Mouse (Mus musculus): Measurements from ENCODE around the gene Ano8. TPM values are rescaled to one million over a fixed set of nuclear protein-coding genes. Genes with fewer than 3 reads are reported as not detected.

Ano8 gene
- polyA plus RNA-seq, 1 experiment from 2014 or later: 9.6 TPM

DNA sequence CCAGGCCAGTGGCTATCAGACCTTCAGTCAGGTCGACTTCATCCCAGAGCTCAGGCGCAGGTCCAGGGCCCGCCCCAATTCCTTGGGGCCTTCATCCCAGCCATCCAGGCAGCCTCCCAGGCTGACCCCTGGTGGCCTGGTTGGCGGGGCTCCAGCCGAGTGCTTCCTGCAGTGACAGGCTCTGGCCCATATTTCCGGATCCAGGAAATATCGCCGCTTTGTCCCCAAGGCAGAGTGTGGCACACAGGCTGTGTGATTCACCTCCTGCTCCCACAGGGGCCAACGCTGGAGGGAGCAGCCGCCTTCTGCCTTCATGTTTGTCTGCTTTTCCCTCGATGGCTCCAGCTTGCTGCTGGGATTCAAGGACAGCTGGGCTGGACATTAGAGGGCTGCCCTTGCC is 10.7 kb upstream of the Ano8 start:
- ATAC-seq (replicated peaks): no peak
- Histone ChIP-seq H3K36me3 (replicated peaks) (no peaks in the 10 kb centered on the region; the same call in 1 of the 2 replicates), H3K4me3 (no peak overlapping the region), H3K9ac (no peak overlapping the region), H3K27ac (no peak overlapping the region), H3K9me3 (no peaks in the 10 kb centered on the region), H3K4me2 (no peak overlapping the region), H3K27me3 (replicated peaks) (0 out of 2 replicates have a peak, but pooled peaks cover 3% of the 10 kb centered on the region), H3K4me1 (no peaks in the 10 kb centered on the region)
- WGBS: 54% methylated on average over 11 of the region's 11 CpGs

DNA sequence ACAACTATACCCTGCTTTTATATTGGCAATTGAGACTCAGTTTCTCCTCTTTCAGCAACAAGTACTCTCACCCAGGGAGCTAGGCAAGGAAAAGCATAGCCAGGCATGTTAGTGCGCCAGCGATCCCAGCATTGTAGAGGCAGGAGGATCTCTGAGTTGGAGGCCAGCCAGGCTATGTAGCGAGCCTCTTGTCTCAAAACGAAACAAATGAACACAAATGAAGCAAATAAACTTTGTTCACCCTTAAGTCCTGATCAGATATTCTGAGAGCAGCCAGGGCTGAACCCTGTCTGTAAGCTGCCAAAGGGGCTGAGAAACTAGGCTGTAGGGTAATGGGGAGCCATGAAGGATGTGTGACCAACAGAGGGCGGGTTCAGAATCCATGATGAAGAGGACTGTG is 10.0 kb upstream of the Ano8 start:
- no peaks in the 10 kb centered on the region for H3K9me3 ChIP-seq
- no peak overlapping the region for H3K4me3 ChIP-seq
- WGBS: 92% methylated on average over 5 of the region's 5 CpGs
- H3K4me2 ChIP-seq: no peak overlapping the region
- H3K27ac ChIP-seq: no peak overlapping the region
- no peaks in the 10 kb centered on the region for H3K4me1 ChIP-seq
- ATAC-seq (replicated peaks): no peak
- H3K27me3 ChIP-seq (replicated peaks): 0 out of 2 replicates have a peak, but pooled peaks cover 3% of the 10 kb centered on the region
- H3K36me3 ChIP-seq (replicated peaks): no peaks in the 10 kb centered on the region; the same call in 1 of the 2 replicates
- no peak overlapping the region for H3K9ac ChIP-seq

DNA sequence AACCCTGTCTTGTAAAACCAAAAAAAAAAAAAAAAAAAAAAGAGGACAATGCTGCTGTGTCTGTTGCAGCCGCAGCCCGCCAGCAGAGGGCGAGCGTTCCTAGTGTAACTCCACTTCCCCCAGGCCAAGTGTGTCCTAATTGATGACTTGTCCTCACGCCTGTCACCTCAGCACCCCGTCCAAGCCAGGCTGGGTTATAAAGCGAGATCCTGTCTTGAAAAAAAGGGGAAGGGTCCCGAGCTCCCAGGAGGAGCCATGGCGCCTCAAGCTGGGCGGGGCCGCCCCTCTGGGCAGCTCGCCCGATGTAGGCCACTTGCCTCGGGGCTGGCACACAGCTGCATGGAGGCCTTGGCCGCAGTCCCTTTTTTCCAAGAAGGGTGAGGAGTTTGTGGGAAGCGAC is 9.3 kb upstream of the Ano8 start:
- H3K36me3 ChIP-seq (replicated peaks): no peaks in the 10 kb centered on the region; the same call in 1 of the 2 replicates
- H3K4me1 ChIP-seq: peaks cover 2% of the 10 kb centered on the region
- ATAC-seq (replicated peaks): peak; percentile 38
- 26% methylated on average over 16 of the region's 16 CpGs for WGBS
- no peak overlapping the region for H3K4me3 ChIP-seq
- no peaks in the 10 kb centered on the region for H3K9me3 ChIP-seq
- no peak overlapping the region for H3K9ac ChIP-seq
- 0 out of 2 replicates have a peak, but pooled peaks cover 3% of the 10 kb centered on the region for H3K27me3 ChIP-seq (replicated peaks)
- H3K27ac ChIP-seq: no peak overlapping the region
- no peak overlapping the region for H3K4me2 ChIP-seq

DNA sequence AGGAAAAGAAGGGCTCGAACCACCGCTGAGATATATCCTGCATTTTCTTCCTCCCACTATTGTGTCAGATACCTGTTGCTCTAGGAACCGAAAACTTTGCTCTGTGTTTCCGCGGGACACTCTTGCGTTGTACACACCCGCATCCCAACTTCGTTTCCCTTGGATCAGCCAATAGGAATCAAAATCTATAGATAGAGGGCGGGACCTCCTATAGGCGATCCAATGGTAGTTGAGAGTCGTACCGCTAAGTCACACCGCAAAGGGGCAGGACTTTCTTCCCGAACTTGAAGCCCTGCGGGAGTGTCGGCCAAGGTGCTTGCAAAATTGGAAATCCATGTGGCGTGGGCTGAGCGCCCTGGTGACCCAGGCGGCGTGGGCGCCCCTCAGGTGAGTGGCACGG is 2.7 kb upstream of the Ano8 start:
- Histone ChIP-seq H3K4me3 (peak overlapping the region; percentile 68), H3K4me1 (peaks cover 54% of the 10 kb centered on the region), H3K4me2 (peak overlapping the region; percentile 100), H3K9me3 (no peaks in the 10 kb centered on the region), H3K27me3 (replicated peaks) (no peaks in the 10 kb centered on the region), H3K9ac (peak overlapping the region; percentile 71), H3K27ac (peak overlapping the region; percentile 73), H3K36me3 (replicated peaks) (peaks cover 6% of the 10 kb centered on the region; the same call in 1 of the 2 replicates)
- under 1% methylated on average over 22 of the region's 22 CpGs for WGBS
- peak; percentile 82 for ATAC-seq (replicated peaks)

DNA sequence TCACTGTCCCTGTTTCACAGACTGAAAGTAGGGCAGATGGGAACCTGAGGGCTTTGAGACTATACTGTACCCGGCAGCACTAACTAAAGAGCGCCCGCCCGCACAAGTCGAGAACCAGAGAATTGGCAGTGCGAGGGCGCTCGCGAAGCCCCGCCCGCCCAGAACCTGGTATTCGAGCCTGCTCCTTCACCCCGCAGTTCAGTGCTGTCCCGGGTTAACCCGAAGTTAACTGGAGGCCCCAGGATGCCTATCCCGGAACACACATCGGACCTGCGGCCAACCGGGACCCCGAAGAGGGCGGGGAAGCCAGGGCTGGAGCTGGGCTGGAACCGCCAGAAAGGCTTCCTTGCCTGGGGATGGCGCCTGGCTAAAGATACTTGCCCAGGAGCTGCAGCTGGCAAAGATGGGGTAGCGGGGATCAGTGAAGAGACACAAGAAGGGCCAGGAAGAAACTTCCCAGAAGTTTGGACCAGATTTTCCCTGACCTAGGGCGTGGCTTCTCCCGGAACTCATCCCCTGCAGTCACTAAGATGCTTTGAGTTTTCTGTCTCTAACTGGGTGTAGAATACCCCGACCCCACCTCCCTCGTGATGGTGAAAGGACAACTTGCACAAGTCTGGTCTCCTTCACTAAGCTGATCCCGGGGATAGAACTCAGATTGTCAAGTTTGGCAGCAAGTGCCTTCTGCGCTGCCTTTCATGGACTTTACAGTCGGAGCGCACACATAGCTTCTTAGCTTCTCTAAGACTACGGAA is 2.1 kb upstream of the Ano8 start, which contains the start of gene Gtpbp3:
Gtpbp3 (plus strand) TSS at position 413 of the 755 bp plus-strand sequence.
- Histone ChIP-seq H3K4me2 (peak within 1 kb of the TSS; percentile 100), H3K4me3 (peak within 1 kb of the TSS; percentile 68), H3K36me3 (replicated peaks) (0 out of 2 replicates have a peak, but pooled peaks cover 6% of the 10 kb centered on the region), H3K4me1 (peaks cover 57% of the 10 kb centered on the region), H3K9ac (peak within 1 kb of the TSS; percentile 71), H3K27me3 (replicated peaks) (no peaks in the 10 kb centered on the region), H3K27ac (peak within 1 kb of the TSS; percentile 73), H3K9me3 (no peaks in the 10 kb centered on the region)
- peak; percentile 25 for ATAC-seq (replicated peaks)
- under 1% methylated on average over 33 of the region's 33 CpGs for WGBS

DNA sequence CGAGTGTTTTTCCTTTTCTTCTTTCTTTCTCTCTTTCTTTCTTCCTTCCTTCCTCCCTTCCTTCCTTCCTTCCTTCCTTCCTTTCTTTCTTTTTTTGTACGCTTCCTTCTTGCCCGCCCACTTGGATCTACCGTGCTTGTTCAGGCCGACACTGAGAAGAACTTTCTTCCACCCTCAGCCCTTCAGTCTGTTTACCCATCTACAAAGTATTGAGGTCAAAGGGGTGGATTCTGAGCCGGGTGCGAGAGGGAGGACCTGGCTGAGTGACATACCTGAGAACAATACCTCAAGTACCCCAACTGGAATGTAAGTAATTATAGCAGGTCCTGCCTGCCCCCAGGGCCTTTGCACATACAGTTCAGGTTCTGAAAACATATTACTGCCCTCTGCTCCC is 370 bp upstream of the Ano8 start:
- ATAC-seq (replicated peaks): no peak
- peaks cover 62% of the 10 kb centered on the region for H3K4me1 ChIP-seq

DNA sequence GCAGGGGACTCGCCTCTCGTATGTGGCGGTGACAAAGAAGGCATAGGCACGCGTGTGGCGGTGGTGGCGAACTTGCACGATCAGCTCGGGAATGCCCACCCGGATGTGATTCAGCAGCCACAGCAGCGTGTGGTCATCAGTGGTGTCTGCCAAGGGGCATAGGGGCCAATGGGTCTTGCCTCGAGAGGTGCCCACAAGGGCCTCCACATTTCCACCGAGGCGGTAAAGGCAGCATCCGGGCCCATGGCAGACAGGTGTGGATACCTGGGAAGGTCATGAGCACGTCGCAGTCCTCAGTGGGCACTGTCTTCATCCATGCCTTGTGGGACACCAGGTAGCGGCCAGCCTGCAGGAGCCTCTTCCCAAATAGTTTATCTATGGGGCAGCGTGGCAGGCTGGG is 1.0 kb downstream of the Ano8 start:
- H3K9ac ChIP-seq: peak overlapping the region; percentile 99
- 0 out of 2 replicates have a peak overlapping the region, but pooled peaks have one; percentile 89 for H3K27ac ChIP-seq
- no peaks in the 10 kb centered on the region for H3K27me3 ChIP-seq (replicated peaks)
- H3K4me3 ChIP-seq: peak overlapping the region; percentile 98
- H3K4me2 ChIP-seq: peak overlapping the region; percentile 86
- no peak for ATAC-seq (replicated peaks)
- 93% methylated on average over 19 of the region's 19 CpGs for WGBS
- no peaks in the 10 kb centered on the region for H3K9me3 ChIP-seq
- peaks cover 57% of the 10 kb centered on the region for H3K4me1 ChIP-seq
- H3K36me3 ChIP-seq (replicated peaks): peaks cover 29% of the 10 kb centered on the region; the same call in 1 of the 2 replicates

More for the DNA sequence above, 370 bp upstream of the Ano8 start:
- peak overlapping the region; percentile 86 for H3K4me2 ChIP-seq
- H3K27ac ChIP-seq: peak overlapping the region; percentile 89
- H3K9ac ChIP-seq: peak overlapping the region; percentile 99; the same call in 1 of the 2 replicates
- WGBS: 11% methylated on average over 7 of the region's 7 CpGs
- peak overlapping the region; percentile 98 for H3K4me3 ChIP-seq
- no peaks in the 10 kb centered on the region for H3K9me3 ChIP-seq
- H3K36me3 ChIP-seq (replicated peaks): peaks cover 15% of the 10 kb centered on the region; the same call in 1 of the 2 replicates
- H3K27me3 ChIP-seq (replicated peaks): no peaks in the 10 kb centered on the region

DNA sequence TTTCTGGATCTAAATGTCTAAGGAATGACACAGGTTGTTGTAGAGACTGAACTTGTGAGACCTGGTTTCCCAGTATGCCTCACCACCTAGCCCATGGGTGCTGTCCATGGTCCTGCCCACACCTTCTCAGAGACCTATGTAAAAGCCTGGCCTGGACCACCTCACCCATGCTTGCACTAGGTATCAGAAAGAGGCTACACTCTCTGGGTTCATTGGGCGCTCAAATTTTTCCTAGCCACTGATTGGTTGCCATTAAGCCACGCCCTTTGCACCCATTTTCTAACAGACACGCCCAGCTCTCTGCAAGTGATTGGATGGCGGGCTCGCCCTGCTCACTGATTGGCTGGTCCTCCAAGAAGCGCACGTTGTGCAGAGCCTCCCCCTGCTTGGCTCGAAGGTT is 1.8 kb downstream of the Ano8 start:
- Histone ChIP-seq H3K27me3 (replicated peaks) (no peaks in the 10 kb centered on the region), H3K4me1 (peaks cover 49% of the 10 kb centered on the region), H3K36me3 (replicated peaks) (peaks cover 33% of the 10 kb centered on the region), H3K4me3 (no peak overlapping the region), H3K27ac (no peak overlapping the region), H3K4me2 (0 out of 2 replicates have a peak overlapping the region, but pooled peaks have one; percentile 86), H3K9ac (no peak overlapping the region), H3K9me3 (no peaks in the 10 kb centered on the region)
- WGBS: 57% methylated on average over 8 of the region's 8 CpGs
- no peak for ATAC-seq (replicated peaks)

DNA sequence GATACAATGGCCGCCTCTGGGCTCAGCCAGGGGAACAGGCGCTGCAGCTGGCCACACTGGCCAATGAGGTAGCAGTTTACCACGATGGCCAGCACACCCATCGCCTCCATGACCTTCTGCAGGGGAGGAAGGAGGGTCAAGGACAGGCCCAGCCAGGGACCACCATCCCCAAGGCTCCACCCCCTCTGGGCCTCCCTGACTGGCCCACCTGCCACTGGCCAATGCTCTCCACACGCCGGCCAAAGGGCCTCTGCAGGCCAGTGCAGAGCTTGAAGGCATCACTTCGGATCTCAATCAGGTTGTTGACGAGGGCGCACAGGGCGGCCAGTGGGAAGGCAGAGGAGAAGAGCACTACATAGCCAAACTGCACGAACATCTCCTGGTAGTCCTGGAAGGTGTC is 6.8 kb downstream of the Ano8 start:
- Histone ChIP-seq H3K9ac (no peak overlapping the region), H3K4me3 (no peak overlapping the region), H3K27me3 (replicated peaks) (no peaks in the 10 kb centered on the region), H3K4me1 (peaks cover 31% of the 10 kb centered on the region), H3K4me2 (no peak overlapping the region), H3K36me3 (replicated peaks) (peaks cover 41% of the 10 kb centered on the region), H3K9me3 (no peaks in the 10 kb centered on the region), H3K27ac (no peak overlapping the region)
- no peak for ATAC-seq (replicated peaks)
- 94% methylated on average over 11 of the region's 11 CpGs for WGBS

DNA sequence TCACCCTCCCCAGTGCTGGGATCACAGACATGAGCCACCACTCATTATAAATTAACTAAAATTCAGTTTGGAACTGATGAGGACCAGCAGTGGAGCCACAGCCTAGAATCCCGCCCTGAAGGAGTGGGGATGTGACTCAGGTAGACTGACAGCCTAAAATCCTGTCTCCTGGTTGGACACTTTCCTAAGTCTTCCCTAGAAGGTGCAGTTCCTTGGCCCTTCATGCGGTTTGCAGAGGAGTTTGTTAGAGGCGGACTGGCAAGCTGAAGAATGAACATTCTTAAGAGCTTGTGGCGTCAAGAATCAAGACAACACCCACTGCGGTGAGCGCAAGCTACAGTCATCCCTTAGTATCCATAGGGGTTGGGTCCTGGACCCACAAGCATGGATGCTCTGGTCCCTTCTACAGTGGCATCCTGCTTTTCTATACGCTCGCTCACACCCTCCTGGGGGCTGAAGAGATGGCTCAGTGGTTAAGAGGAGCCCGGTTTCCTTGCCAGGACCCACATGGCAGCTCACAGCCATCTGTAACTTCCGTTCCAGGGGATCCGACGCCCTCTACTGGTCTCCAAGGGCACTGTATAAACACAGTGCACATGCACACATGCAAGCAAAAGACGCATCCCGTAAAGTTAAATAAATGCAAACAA is 8.4 kb downstream of the Ano8 start:
- Histone ChIP-seq H3K36me3 (replicated peaks) (peaks cover 43% of the 10 kb centered on the region), H3K9me3 (no peaks in the 10 kb centered on the region), H3K27me3 (replicated peaks) (no peaks in the 10 kb centered on the region), H3K4me3 (peak overlapping the region; percentile 49), H3K27ac (peak overlapping the region; percentile 89), H3K9ac (peak overlapping the region; percentile 63), H3K4me2 (peak overlapping the region; percentile 71), H3K4me1 (peaks cover 23% of the 10 kb centered on the region)
- ATAC-seq (replicated peaks): peak; percentile 8; the same call in 1 of the 2 replicates
- WGBS: 38% methylated on average over 14 of the region's 14 CpGs

DNA sequence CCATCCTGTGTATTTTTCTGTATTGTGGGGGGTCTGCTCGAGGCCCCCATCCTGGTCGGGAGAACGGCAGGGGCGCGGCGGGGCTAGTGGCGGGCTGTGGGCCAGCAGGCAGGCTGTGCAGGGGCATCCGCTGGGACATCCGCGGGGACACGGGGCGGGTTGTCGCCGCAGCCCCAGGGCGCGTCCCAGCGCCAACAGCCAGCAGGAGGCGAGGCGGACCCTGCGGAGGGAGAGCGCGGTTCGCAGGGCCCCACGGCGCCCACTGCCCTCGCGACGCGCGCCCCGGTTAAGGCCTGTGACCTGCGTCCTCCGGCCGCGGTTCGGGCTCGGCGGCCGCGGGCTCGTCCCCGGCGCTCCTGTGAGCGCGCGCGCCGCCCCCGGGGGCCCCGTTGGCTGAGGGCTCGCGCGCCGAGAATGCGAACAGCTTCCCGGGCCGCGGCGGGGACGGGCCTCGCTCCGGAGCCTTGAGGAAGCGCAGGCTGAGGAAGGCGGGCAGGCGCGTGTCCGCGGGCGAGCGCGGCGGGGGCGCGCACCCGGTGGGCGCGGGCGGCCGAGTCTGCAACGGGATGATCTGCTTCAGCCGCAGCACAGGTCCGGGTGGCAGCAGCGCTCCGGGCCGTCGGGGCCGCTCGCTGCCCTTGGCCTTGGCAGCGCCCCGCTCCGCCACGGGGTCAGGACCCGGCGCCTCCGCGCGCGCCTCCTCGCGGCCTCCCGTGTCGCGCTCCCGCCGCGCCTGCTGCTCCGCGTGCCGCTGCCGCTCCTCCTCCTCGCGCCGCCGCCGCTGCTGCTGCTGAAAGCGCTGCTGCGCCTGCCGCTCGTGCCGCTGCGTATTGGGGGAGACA is 9.4 kb downstream of the Ano8 start:
- peak overlapping the region; percentile 71 for H3K4me2 ChIP-seq
- ATAC-seq (replicated peaks): peak; percentile 53
- H3K4me3 ChIP-seq: peak overlapping the region; percentile 49
- peak overlapping the region; percentile 89 for H3K27ac ChIP-seq
- H3K9me3 ChIP-seq: no peaks in the 10 kb centered on the region
- H3K9ac ChIP-seq: peak overlapping the region; percentile 63
- H3K4me1 ChIP-seq: peaks cover 21% of the 10 kb centered on the region
- H3K27me3 ChIP-seq (replicated peaks): no peaks in the 10 kb centered on the region
- H3K36me3 ChIP-seq (replicated peaks): peaks cover 34% of the 10 kb centered on the region
- under 1% methylated on average over 103 of the region's 121 CpGs for WGBS
